10 mouse cellular contexts compared by ENCODE assay signal in the genomic region with DNA sequence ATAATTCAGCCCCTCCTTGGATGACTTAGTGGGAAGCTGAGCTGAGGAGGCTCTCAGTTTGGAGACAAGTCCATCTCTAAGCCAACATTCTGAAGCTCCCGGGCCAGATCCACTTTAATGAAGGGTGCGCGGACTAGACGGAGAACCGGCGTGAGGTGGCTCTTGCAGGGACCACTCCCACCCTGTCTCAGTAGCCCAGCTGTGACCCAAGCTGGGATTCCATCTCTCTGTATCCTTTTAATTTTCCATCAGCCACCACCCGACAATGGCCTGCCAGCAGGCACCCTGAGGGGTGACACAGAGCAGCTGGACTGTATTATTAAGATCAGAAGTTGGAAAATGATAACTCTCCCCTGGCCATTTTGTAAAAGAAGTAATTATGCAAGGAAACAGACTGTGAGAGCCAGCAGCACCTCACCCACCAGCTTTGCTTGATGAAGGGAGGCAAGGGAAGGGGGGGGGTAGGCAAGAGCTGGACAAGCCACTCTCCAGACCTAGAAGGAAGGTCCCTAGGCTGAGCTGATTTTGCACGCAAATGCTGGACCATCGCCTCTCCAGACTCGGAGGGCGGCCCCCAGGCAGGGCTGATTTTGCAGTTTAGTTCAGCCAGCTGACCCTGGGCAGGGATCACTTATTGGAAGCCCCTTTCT. TPM values are rescaled to one million over a fixed set of nuclear protein-coding genes. Genes with fewer than 3 reads are reported as not detected.
DNase-seq lines count a peak whose midpoint lies in the region; ATAC-seq and TF ChIP-seq lines count a peak whose summit lies in the region.
"Had no signal": no experiment of that assay in that cellular context is flagged by ENCODE, and none has a peak within 500 bp of the region (broad histone marks: within the 10 kb centered on the region; RNA-seq: fewer than 3 reads in every experiment).

No protein-coding gene starts in this region.

- peaks cover 13% of the 10 kb centered on the region for H3K4me1 ChIP-seq in heart, postnatal 0 days (ENCODE audit: control insufficient read depth, insufficient read depth)
- peaks cover 22% of the 10 kb centered on the region for H3K4me1 ChIP-seq in midbrain, embryonic 10.5 days
- peaks cover 13% of the 10 kb centered on the region; the same call in 1 of the 2 replicates for H3K4me1 ChIP-seq in midbrain, embryonic 16.5 days (ENCODE audit: control insufficient read depth, insufficient read depth, low read length)
- peaks cover 8% of the 10 kb centered on the region for H3K4me1 ChIP-seq in forebrain, embryonic 14.5 days (ENCODE audit: control insufficient read depth, insufficient read depth, low read length)
- H3K4me1 ChIP-seq in neural tube, embryonic 14.5 days (ENCODE audit: control insufficient read depth, insufficient read depth, low read length), result 0 out of 2 replicates have a peak, but pooled peaks cover 5% of the 10 kb centered on the region

- no peak for DNase-seq in heart, postnatal 0 days (ENCODE audit: low spot score)
- DNase-seq in heart, adult 8-10 months (ENCODE audit: low spot score), result no peak
- DNase-seq in midbrain, embryonic 10.5 days (ENCODE audit: low spot score), result no peak
- DNase-seq in forebrain, embryonic 14.5 days (ENCODE audit: low spot score), result no peak
- DNase-seq in right cerebral cortex, postnatal 14 days, result no peak
- DNase-seq in frontal cortex, postnatal 36 days (ENCODE audit: low spot score in 2 of 2), result no peak
- DNase-seq: right cerebral cortex, postnatal 4 days had no signal

- H3K36me3 ChIP-seq in heart, postnatal 0 days (replicated peaks; ENCODE audit: control insufficient read depth, insufficient read depth, low read length), result no peaks in the 10 kb centered on the region
- no peaks in the 10 kb centered on the region for H3K36me3 ChIP-seq in midbrain, embryonic 10.5 days
- H3K36me3 ChIP-seq in midbrain, embryonic 16.5 days (ENCODE audit: control insufficient read depth, insufficient read depth, low read length), result no peaks in the 10 kb centered on the region
- H3K36me3 ChIP-seq in forebrain, embryonic 14.5 days (ENCODE audit: control insufficient read depth, insufficient read depth, low read length), result no peaks in the 10 kb centered on the region
- no peaks in the 10 kb centered on the region for H3K36me3 ChIP-seq in neural tube, embryonic 14.5 days (ENCODE audit: control insufficient read depth, insufficient read depth, low read length)
- H3K36me3 ChIP-seq: liver, embryonic 15.5 days had no signal

- H3K27me3 ChIP-seq in heart, postnatal 0 days (ENCODE audit: control insufficient read depth, insufficient read depth, low read length), result no peaks in the 10 kb centered on the region
- H3K27me3 ChIP-seq in midbrain, embryonic 10.5 days (ENCODE audit: low read depth, poor library complexity, severe bottlenecking), result no peaks in the 10 kb centered on the region
- no peaks in the 10 kb centered on the region for H3K27me3 ChIP-seq in midbrain, embryonic 16.5 days (ENCODE audit: control insufficient read depth, insufficient read depth, low read depth, low read length)
- H3K27me3 ChIP-seq in forebrain, embryonic 14.5 days (replicated peaks; ENCODE audit: control insufficient read depth, insufficient read depth, low read length), result no peaks in the 10 kb centered on the region
- no peaks in the 10 kb centered on the region for H3K27me3 ChIP-seq in neural tube, embryonic 14.5 days (ENCODE audit: control insufficient read depth, insufficient read depth, low read length)
- H3K27me3 ChIP-seq: liver, embryonic 15.5 days had no signal

- H3K9ac ChIP-seq in heart, postnatal 0 days (replicated peaks; ENCODE audit: low read depth, low read length), result no peak overlapping the region
- no peak overlapping the region for H3K9ac ChIP-seq in midbrain, embryonic 16.5 days (ENCODE audit: low read depth, low read length)
- no peak overlapping the region for H3K9ac ChIP-seq in forebrain, embryonic 14.5 days (ENCODE audit: low read length)
- H3K9ac ChIP-seq in neural tube, embryonic 14.5 days (replicated peaks; ENCODE audit: low read depth, low read length), result no peak overlapping the region
- H3K9ac ChIP-seq: liver, embryonic 15.5 days had no signal

- no peak for TF ChIP-seq EP300 in heart, postnatal 0 days (IDR thresholded peaks at IDR 0.05; ENCODE audit: low read depth)

- 76% methylated on average over 11 of the region's 11 CpGs for WGBS in heart, postnatal 0 days
- 86% methylated on average over 11 of the region's 11 CpGs for WGBS in midbrain, embryonic 10.5 days
- WGBS in midbrain, embryonic 16.5 days, result 58% methylated on average over 11 of the region's 11 CpGs
- 72% methylated on average over 11 of the region's 11 CpGs for WGBS in forebrain, embryonic 14.5 days
- 68% methylated on average over 11 of the region's 11 CpGs for WGBS in neural tube, embryonic 14.5 days

- TF ChIP-seq CTCF in heart, postnatal 0 days (IDR thresholded peaks at IDR 0.05; ENCODE audit: low read depth), result no peak

- H3K9me3 ChIP-seq in heart, postnatal 0 days (replicated peaks; ENCODE audit: control insufficient read depth, low read length), result no peaks in the 10 kb centered on the region
- no peaks in the 10 kb centered on the region for H3K9me3 ChIP-seq in midbrain, embryonic 10.5 days (replicated peaks)
- H3K9me3 ChIP-seq in midbrain, embryonic 16.5 days (replicated peaks; ENCODE audit: control insufficient read depth, low read length, poor library complexity, severe bottlenecking), result no peaks in the 10 kb centered on the region
- H3K9me3 ChIP-seq in forebrain, embryonic 14.5 days (replicated peaks; ENCODE audit: control insufficient read depth, low read length), result no peaks in the 10 kb centered on the region
- no peaks in the 10 kb centered on the region for H3K9me3 ChIP-seq in neural tube, embryonic 14.5 days (ENCODE audit: control insufficient read depth, low read length)
- H3K9me3 ChIP-seq: liver, embryonic 15.5 days had no signal

- no peak overlapping the region for H3K4me3 ChIP-seq in heart, postnatal 0 days (ENCODE audit: low read depth, low read length)
- no peak overlapping the region for H3K4me3 ChIP-seq in midbrain, embryonic 10.5 days
- H3K4me3 ChIP-seq in midbrain, embryonic 16.5 days (ENCODE audit: low read depth, low read length), result no peak overlapping the region
- H3K4me3 ChIP-seq in forebrain, embryonic 14.5 days (ENCODE audit: low read depth, low read length), result no peak overlapping the region
- no peak overlapping the region for H3K4me3 ChIP-seq in neural tube, embryonic 14.5 days (ENCODE audit: low read depth, low read length)
- H3K4me3 ChIP-seq: liver, embryonic 15.5 days had no signal

- no peak for ATAC-seq in heart, postnatal 0 days (ENCODE audit: insufficient read depth, low read depth)
- ATAC-seq in midbrain, embryonic 16.5 days, result no peak
- peak; percentile 32; the same call in 1 of the 2 replicates for ATAC-seq in forebrain, embryonic 14.5 days
- ATAC-seq in neural tube, embryonic 14.5 days (ENCODE audit: low read depth), result no peak

- 0 out of 2 replicates have a peak overlapping the region, but pooled peaks have one; percentile 90 for H3K27ac ChIP-seq in heart, postnatal 0 days (ENCODE audit: low read depth)
- H3K27ac ChIP-seq in midbrain, embryonic 10.5 days (replicated peaks), result peak overlapping the region; percentile 35
- H3K27ac ChIP-seq in midbrain, embryonic 16.5 days (ENCODE audit: low read length), result no peak overlapping the region
- H3K27ac ChIP-seq in forebrain, embryonic 14.5 days (ENCODE audit: low read depth, low read length), result peak overlapping the region; percentile 40; the same call in 1 of the 2 replicates
- peak overlapping the region; percentile 22; the same call in 1 of the 2 replicates for H3K27ac ChIP-seq in neural tube, embryonic 14.5 days (ENCODE audit: low read depth, low read length)
- H3K27ac ChIP-seq: liver, embryonic 15.5 days had no signal

- H3K4me2 ChIP-seq in heart, postnatal 0 days (ENCODE audit: low read depth, low read length), result no peak overlapping the region
- H3K4me2 ChIP-seq in midbrain, embryonic 16.5 days (ENCODE audit: low read length), result no peak overlapping the region
- no peak overlapping the region for H3K4me2 ChIP-seq in forebrain, embryonic 14.5 days (ENCODE audit: low read length)
- no peak overlapping the region for H3K4me2 ChIP-seq in neural tube, embryonic 14.5 days (ENCODE audit: low read depth, low read length)
- H3K4me2 ChIP-seq: liver, embryonic 15.5 days had no signal

RNA-seq across cellular contexts. Expression of a gene that starts 20.4 kb away (rescaled TPM):
- 5.8 and 10.5 TPM in 2 replicates for total RNA-seq in heart, postnatal 0 days (2014; rRNA removed; ENCODE audit: low replicate concordance)
- polyA plus RNA-seq in heart, postnatal 0 days (2015; fragmentation: Nextera tagmentation; extraction: Ambion mirVana), result 3.8 and 4.3 TPM in 2 replicates
- total RNA-seq in heart, adult 8-10 months (2022), result 1 to 10 TPM; 5.5 to 8.9 (median 6.6) TPM
- 14.2 and 18.7 TPM in 2 replicates for polyA plus RNA-seq in midbrain, embryonic 10.5 days (2016; fragmentation: Nextera tagmentation; extraction: Ambion mirVana)
- 11.6 and 12.6 TPM in 2 replicates for polyA plus RNA-seq in midbrain, embryonic 16.5 days (2015; fragmentation: Nextera tagmentation; extraction: Ambion mirVana)
- polyA plus RNA-seq in forebrain, embryonic 14.5 days (2014; fragmentation: Nextera tagmentation; extraction: Ambion mirVana), result 8.4 and 10.8 TPM in 2 replicates
- polyA plus RNA-seq in neural tube, embryonic 14.5 days (2014; fragmentation: Nextera tagmentation; extraction: Ambion mirVana), result 16.7 and 20.7 TPM in 2 replicates
